Comparison of ENCODE assay signal across 43 mouse cellular contexts in genomic region chr9:76179221-76179620, GRCm38 (mm10). TPM values are rescaled to one million over a fixed set of nuclear protein-coding genes. Genes with fewer than 3 reads are reported as not detected.
"Had no signal": no experiment of that assay in that cellular context is flagged by ENCODE, and none has a peak within 500 bp of the region (broad histone marks: within the 10 kb centered on the region; RNA-seq: fewer than 3 reads in every experiment).

No protein-coding gene starts in this region.

- H3K27ac ChIP-seq: heart, embryonic 10.5 days; heart, embryonic 13.5 days; heart, embryonic 15.5 days; hindbrain, embryonic 10.5 days; hindbrain, embryonic 12.5 days; hindbrain, embryonic 13.5 days; hindbrain, embryonic 14.5 days; hindbrain, embryonic 15.5 days; hindbrain, postnatal 0 days; intestine, embryonic 15.5 days; kidney, embryonic 15.5 days; kidney, postnatal 0 days; layer of hippocampus, adult 2 months had no signal

- ATAC-seq: hindbrain, embryonic 16.5 days; hindbrain, postnatal 0 days; inflammation-experienced regulatory T-cells, adult 6 months; intestine, embryonic 15.5 days; intestine, embryonic 16.5 days; intestine, postnatal 0 days had no signal

- H3K27me3 ChIP-seq: heart, embryonic 12.5 days; heart, embryonic 13.5 days; heart, embryonic 15.5 days; hindbrain, embryonic 12.5 days; hindbrain, embryonic 13.5 days; hindbrain, embryonic 15.5 days; intestine, embryonic 15.5 days; kidney, embryonic 15.5 days had no signal

- DNase-seq: heart, postnatal 10 days; heart, postnatal 14 days; heart, postnatal 36 days; heart, postnatal 4 days; kidney, adult 11 months; kidney, adult 18-20 months; kidney, adult 2 months; kidney, adult 8-10 months; kidney, adult 9 months; kidney, postnatal 10 days; kidney, postnatal 14 days; kidney, postnatal 25 days; kidney, postnatal 36 days; kidney, postnatal 4 days; layer of hippocampus, adult 9-11 months; layer of hippocampus, postnatal 36 days had no signal

- H3K4me3 ChIP-seq: heart, embryonic 10.5 days; heart, embryonic 12.5 days; heart, embryonic 13.5 days; heart, embryonic 15.5 days; hindbrain, embryonic 10.5 days; hindbrain, embryonic 12.5 days; hindbrain, embryonic 13.5 days; hindbrain, embryonic 15.5 days; intestine, embryonic 15.5 days; kidney, embryonic 15.5 days; layer of hippocampus, adult 2 months had no signal

- H3K36me3 ChIP-seq: heart, embryonic 10.5 days; heart, embryonic 12.5 days; heart, embryonic 13.5 days; heart, embryonic 15.5 days; hindbrain, embryonic 10.5 days; hindbrain, embryonic 12.5 days; hindbrain, embryonic 13.5 days; hindbrain, embryonic 15.5 days; intestine, embryonic 15.5 days; kidney, embryonic 15.5 days had no signal

- H3K4me2 ChIP-seq: heart, embryonic 11.5 days; heart, embryonic 12.5 days; heart, embryonic 13.5 days; heart, embryonic 15.5 days; hindbrain, embryonic 12.5 days; hindbrain, embryonic 13.5 days; hindbrain, embryonic 14.5 days; hindbrain, embryonic 15.5 days; intestine, embryonic 15.5 days; kidney, embryonic 15.5 days had no signal

- H3K4me1 ChIP-seq: heart, embryonic 10.5 days; heart, embryonic 12.5 days; heart, embryonic 13.5 days; heart, embryonic 15.5 days; hindbrain, embryonic 10.5 days; hindbrain, embryonic 12.5 days; hindbrain, embryonic 13.5 days; hindbrain, embryonic 15.5 days; intestine, embryonic 15.5 days; kidney, embryonic 15.5 days had no signal

- H3K9me3 ChIP-seq: heart, embryonic 10.5 days; heart, embryonic 12.5 days; heart, embryonic 13.5 days; heart, embryonic 15.5 days; hindbrain, embryonic 10.5 days; hindbrain, embryonic 13.5 days; hindbrain, embryonic 15.5 days; intestine, embryonic 15.5 days; kidney, embryonic 15.5 days had no signal

- H3K9ac ChIP-seq: heart, embryonic 12.5 days; heart, embryonic 13.5 days; heart, embryonic 15.5 days; hindbrain, embryonic 12.5 days; hindbrain, embryonic 13.5 days; hindbrain, embryonic 14.5 days; hindbrain, embryonic 15.5 days; intestine, embryonic 15.5 days; kidney, embryonic 15.5 days had no signal

RNA-seq across cellular contexts. Expression of gene Gfral, which starts 34.2 kb away (rescaled TPM):
- polyA plus RNA-seq: heart, embryonic 10.5 days; heart, embryonic 11.5 days; heart, embryonic 12.5 days; heart, embryonic 13.5 days; heart, embryonic 14.5 days; heart, embryonic 15.5 days; heart, embryonic 16.5 days; heart, postnatal 0 days; hindbrain, embryonic 10.5 days; hindbrain, embryonic 11.5 days; hindbrain, embryonic 12.5 days; hindbrain, embryonic 13.5 days; hindbrain, embryonic 14.5 days; hindbrain, embryonic 15.5 days; hindbrain, embryonic 16.5 days; hindbrain, postnatal 0 days; inflammation-experienced regulatory T-cells, adult 6 months; intestine, embryonic 14.5 days; intestine, embryonic 15.5 days; intestine, embryonic 16.5 days; intestine, postnatal 0 days; kidney, adult 2 months; kidney, embryonic 14.5 days; kidney, embryonic 15.5 days; kidney, embryonic 16.5 days; kidney, postnatal 0 days; large intestine, adult 2 months had no signal
